7 mouse cellular contexts compared by ENCODE assay signal in the genomic region with DNA sequence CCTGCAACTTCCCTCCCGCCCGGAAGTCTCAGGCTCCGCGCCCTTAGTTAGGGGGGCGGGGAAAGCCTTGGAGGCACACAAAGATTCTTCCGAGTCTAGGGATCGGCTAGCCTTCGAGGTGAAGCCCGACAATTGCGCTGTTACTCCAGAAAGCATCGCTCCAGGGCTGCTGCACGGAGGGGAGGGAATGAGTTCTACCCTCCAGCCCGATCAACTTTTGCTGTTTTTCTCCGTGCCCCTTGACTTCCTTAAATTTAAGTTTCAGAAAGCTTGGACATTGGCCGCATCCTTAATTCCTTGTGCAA. TPM values are rescaled to one million over a fixed set of nuclear protein-coding genes. Genes with fewer than 3 reads are reported as not detected.
A peak's percentile ranks its signal among the peaks of the same experiment; 100 is the strongest.
DNase-seq lines count a peak whose midpoint lies in the region; ATAC-seq and TF ChIP-seq lines count a peak whose summit lies in the region.

No protein-coding gene starts in this region.

- peaks cover 11% of the 10 kb centered on the region for H3K4me1 ChIP-seq in lung, embryonic 16.5 days (replicated peaks; ENCODE audit: control insufficient read depth, insufficient read depth, low read length)
- peaks cover 45% of the 10 kb centered on the region for H3K4me1 ChIP-seq in forebrain, embryonic 10.5 days
- H3K4me1 ChIP-seq in limb, embryonic 12.5 days (replicated peaks): peaks cover 30% of the 10 kb centered on the region
- peaks cover 8% of the 10 kb centered on the region for H3K4me1 ChIP-seq in small intestine, adult 2 months (ENCODE audit: control insufficient read depth, insufficient read depth, insufficient read length, low read length)

- no peak for DNase-seq in lung, postnatal 10 days
- no peak for DNase-seq in forebrain, embryonic 10.5 days (ENCODE audit: extremely low spot score, low spot score)
- no peak for DNase-seq in frontal cortex, postnatal 10 days (ENCODE audit: low spot score in 2 of 2)

- H3K4me2 ChIP-seq in lung, embryonic 16.5 days (ENCODE audit: low read depth, low read length): peak overlapping the region; percentile 92
- peak overlapping the region; percentile 90 for H3K4me2 ChIP-seq in limb, embryonic 12.5 days

- under 1% methylated on average over 15 of the region's 15 CpGs for WGBS in lung, embryonic 16.5 days
- WGBS in forebrain, embryonic 10.5 days: under 1% methylated on average over 15 of the region's 15 CpGs
- WGBS in limb, embryonic 12.5 days: under 1% methylated on average over 15 of the region's 15 CpGs
- WGBS in small intestine, adult 2 months: under 1% methylated on average over 15 of the region's 15 CpGs

- no peaks in the 10 kb centered on the region for H3K36me3 ChIP-seq in lung, embryonic 16.5 days (ENCODE audit: control insufficient read depth, insufficient read depth, low read length)
- no peaks in the 10 kb centered on the region for H3K36me3 ChIP-seq in forebrain, embryonic 10.5 days (replicated peaks)
- H3K36me3 ChIP-seq in limb, embryonic 12.5 days: no peaks in the 10 kb centered on the region
- H3K36me3 ChIP-seq in small intestine, adult 2 months (ENCODE audit: control insufficient read depth, insufficient read depth, low read length): no peaks in the 10 kb centered on the region

- H3K9me3 ChIP-seq in lung, embryonic 16.5 days (ENCODE audit: control insufficient read depth, low read length): no peaks in the 10 kb centered on the region
- no peaks in the 10 kb centered on the region for H3K9me3 ChIP-seq in forebrain, embryonic 10.5 days
- H3K9me3 ChIP-seq in limb, embryonic 12.5 days: no peaks in the 10 kb centered on the region

- peak; percentile 73 for TF ChIP-seq POLR2A in small intestine, adult 2 months (IDR thresholded peaks at IDR 0.05; ENCODE audit: low read depth, low read length)

- no peak for TF ChIP-seq CTCF in small intestine, adult 2 months (IDR thresholded peaks at IDR 0.05; ENCODE audit: extremely low read depth, insufficient read length, insufficient replicate concordance, low read depth, low read length)

- H3K27me3 ChIP-seq in lung, embryonic 16.5 days (ENCODE audit: control insufficient read depth, insufficient read depth, low read depth, low read length): no peaks in the 10 kb centered on the region
- H3K27me3 ChIP-seq in forebrain, embryonic 10.5 days (ENCODE audit: poor library complexity, severe bottlenecking): no peaks in the 10 kb centered on the region
- no peaks in the 10 kb centered on the region for H3K27me3 ChIP-seq in limb, embryonic 12.5 days
- no peaks in the 10 kb centered on the region for H3K27me3 ChIP-seq in small intestine, adult 2 months (ENCODE audit: control insufficient read depth, insufficient read depth, low read length)

- H3K4me3 ChIP-seq in lung, embryonic 16.5 days (ENCODE audit: low read length): peak overlapping the region; percentile 99
- H3K4me3 ChIP-seq in forebrain, embryonic 10.5 days: peak overlapping the region; percentile 94
- H3K4me3 ChIP-seq in limb, embryonic 12.5 days (replicated peaks): peak overlapping the region; percentile 93
- peak overlapping the region; percentile 74 for H3K4me3 ChIP-seq in small intestine, adult 2 months (ENCODE audit: low read depth, low read length)

- ATAC-seq in lung, embryonic 16.5 days (ENCODE audit: low read depth): no peak
- ATAC-seq in limb, embryonic 12.5 days (ENCODE audit: insufficient number of reproducible peaks, insufficient read depth, low FRiP score, low TSS enrichment, low read depth): no peak
- ATAC-seq in megakaryocyte-erythroid progenitor cell, adult 5-6 weeks (replicated peaks; ENCODE audit: low FRiP score, low TSS enrichment, poor library complexity, severe bottlenecking): no peak

- peak overlapping the region; percentile 97 for H3K27ac ChIP-seq in lung, embryonic 16.5 days (ENCODE audit: low read length)
- H3K27ac ChIP-seq in forebrain, embryonic 10.5 days: peak overlapping the region; percentile 97
- peak overlapping the region; percentile 94 for H3K27ac ChIP-seq in limb, embryonic 12.5 days
- peak overlapping the region; percentile 88 for H3K27ac ChIP-seq in small intestine, adult 2 months (ENCODE audit: insufficient read depth, low read depth, low read length)

- H3K9ac ChIP-seq in lung, embryonic 16.5 days (ENCODE audit: low read length): peak overlapping the region; percentile 77
- H3K9ac ChIP-seq in limb, embryonic 12.5 days (replicated peaks): peak overlapping the region; percentile 73

RNA-seq across cellular contexts. Expression of gene Sin3a, which starts 1.9 kb away (rescaled TPM):
- polyA plus RNA-seq in lung, embryonic 16.5 days (2015; fragmentation: Nextera tagmentation; extraction: Ambion mirVana): 31.3 and 33.6 TPM in 2 replicates
- 53.9 and 54.5 TPM in 2 replicates for polyA plus RNA-seq in forebrain, embryonic 10.5 days (2016; fragmentation: Nextera tagmentation; extraction: Ambion mirVana)
- 42.1 and 54.4 TPM in 2 replicates for polyA plus RNA-seq in limb, embryonic 12.5 days (2016; fragmentation: Nextera tagmentation; extraction: Ambion mirVana)
- polyA plus RNA-seq in small intestine, adult 2 months (2012; rRNA removed): 24.1 and 44.1 TPM in 2 replicates
- total RNA-seq in megakaryocyte-erythroid progenitor cell, adult 5-6 weeks (2014; fragmentation: Nextera tagmentation): 65.6 and 111 TPM in 2 replicates
- total RNA-seq in megakaryocyte-erythroid progenitor cell, adult 5-6 weeks (2017): 108 and 111 TPM in 2 replicates

RNA-seq across cellular contexts. Expression of gene Man2c1, which starts 56.7 kb away (rescaled TPM):
- polyA plus RNA-seq in lung, embryonic 16.5 days (2015; fragmentation: Nextera tagmentation; extraction: Ambion mirVana): 65.0 and 74.5 TPM in 2 replicates
- 63.3 and 68.8 TPM in 2 replicates for polyA plus RNA-seq in forebrain, embryonic 10.5 days (2016; fragmentation: Nextera tagmentation; extraction: Ambion mirVana)
- 70.7 and 70.8 TPM in 2 replicates for polyA plus RNA-seq in limb, embryonic 12.5 days (2016; fragmentation: Nextera tagmentation; extraction: Ambion mirVana)
- polyA plus RNA-seq in small intestine, adult 2 months (2012; rRNA removed): 79.1 and 140 TPM in 2 replicates
- 83.6 and 95.2 TPM in 2 replicates for total RNA-seq in megakaryocyte-erythroid progenitor cell, adult 5-6 weeks (2014; fragmentation: Nextera tagmentation)
- total RNA-seq in megakaryocyte-erythroid progenitor cell, adult 5-6 weeks (2017): 38.8 and 64.8 TPM in 2 replicates
